ENCODE assay signal across 14 mouse cellular contexts in the genomic region with DNA sequence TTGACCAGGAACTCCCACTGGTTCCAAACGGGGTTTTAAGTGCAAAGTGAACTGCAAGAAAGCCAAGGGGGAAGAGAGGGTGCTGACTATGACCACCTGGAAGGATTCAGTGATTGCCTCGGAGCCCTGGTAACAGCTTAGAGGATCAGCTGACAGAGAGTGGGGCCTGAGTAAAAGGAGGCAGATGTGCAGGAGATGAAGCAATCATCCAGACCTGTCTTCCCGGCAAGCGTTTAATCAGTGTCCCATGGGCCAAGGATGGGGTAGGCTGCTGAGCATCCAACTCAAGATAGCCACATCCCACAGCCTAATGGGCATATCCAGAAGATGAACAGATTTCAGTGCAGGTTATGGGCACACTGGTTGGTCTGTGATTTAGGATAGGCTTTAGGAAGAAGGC.
"Had no signal": no experiment of that assay in that cellular context is flagged by ENCODE, and none has a peak within 500 bp of the region (broad histone marks: within the 10 kb centered on the region; RNA-seq: fewer than 3 reads in every experiment).

No protein-coding gene starts in this region.

- H3K9ac ChIP-seq: limb, embryonic 13.5 days; liver, embryonic 14.5 days; neural tube, embryonic 12.5 days had no signal

- H3K4me2 ChIP-seq: limb, embryonic 13.5 days; neural tube, embryonic 12.5 days had no signal

- H3K4me3 ChIP-seq: limb, embryonic 13.5 days; myocyte; neural tube, embryonic 12.5 days had no signal

- H3K9me3 ChIP-seq: limb, embryonic 13.5 days; neural tube, embryonic 12.5 days had no signal

- DNase-seq: kidney, adult 11 months; kidney, adult 9 months; kidney, postnatal 36 days; layer of hippocampus, adult 9-11 months; layer of hippocampus, postnatal 36 days; lung, adult 18-20 months; right cerebral cortex, adult 18-20 months; right cerebral cortex, postnatal 25 days; thymus, postnatal 36 days had no signal

- H3K27ac ChIP-seq: kidney, postnatal 0 days; limb, embryonic 13.5 days; liver, embryonic 14.5 days; neural tube, embryonic 12.5 days had no signal

- H3K4me1 ChIP-seq: limb, embryonic 13.5 days; neural tube, embryonic 12.5 days had no signal

- H3K27me3 ChIP-seq: limb, embryonic 13.5 days; neural tube, embryonic 12.5 days had no signal
